Mouse (Mus musculus) stomach, adult 2 months (tissue): ENCODE data around the gene Gm11084. TPM values are rescaled to one million over a fixed set of nuclear protein-coding genes. Genes with fewer than 3 reads are reported as not detected.

Experiments used
- polyA plus RNA-seq: library from polyadenylated mRNA; depleted of rRNA; stranded (reverse); fragments of >200 nt; gene quantifications from 2 replicates; pipeline ENCODE4 v1.2.3, GENCODE M21; 2012; rRNA removed

Gm11084 gene
- polyA plus RNA-seq = not detected in 2 replicates

GRCm38 (mm10) chr2:72986616-72987015, at the start of gene Gm11084:
Gm11084 (minus strand) TSS chr2:72986716.

GRCm38 (mm10) chr2:72980337-72981074, 6.0 kb downstream of the Gm11084 start, which contains the start of gene Sp3:
Sp3 (minus strand) TSS chr2:72980446.

Other genes with a start within 250 kb of the Gm11084 start
- gene Sp3, start 6.3 kb downstream of the Gm11084 start, polyA plus RNA-seq = 3.1 and 5.6 TPM in 2 replicates
- 0.40 and 0.41 TPM in 2 replicates for gene Ola1, start 232.2 kb upstream of the Gm11084 start, polyA plus RNA-seq